Mouse (Mus musculus) cortical plate, adult 2 months (tissue): ENCODE measurements around the gene Myh10.
"Not testable (repeated sequence)": the region's sequence is repeated elsewhere in the genome, so short reads cannot be mapped to it uniquely, and the experiment has no call there.

ENCODE experiments used
- CTCF ChIP-seq: fragments of 200-500 bp; IDR thresholded peaks from 2 replicates; pipeline ENCODE4 v1.5.1; 2011; ENCODE audit warnings: mild to moderate bottlenecking, control low read depth, low read length; ENCODE audit not compliant: insufficient read depth; ENCODE audit errors: extremely low read depth
- POLR2A ChIP-seq: fragments of 200-500 bp; IDR thresholded peaks from 2 replicates; pipeline ENCODE4 v1.6.1; 2011; ENCODE audit warnings: mild to moderate bottlenecking, low read length, control low read depth; ENCODE audit not compliant: insufficient read depth; ENCODE audit errors: extremely low read depth

- TF ChIP-seq CTCF, POLR2A: not testable (repeated sequence)
Observed at GRCm38 (mm10) chr11:68733401-68733800, 42.0 kb downstream of the Myh10 start.
